Mouse (Mus musculus): ENCODE results near the gene Dgki.
A peak's percentile ranks its signal among the peaks of the same experiment; 100 is the strongest.

Dgki gene

GRCm38 (mm10) chr6:37064214-37064830, 235.7 kb downstream of the Dgki start:
- DNase-seq (ENCODE audit: low read depth, low spot score) = no peak

- no peak for DNase-seq (ENCODE audit: low read depth, low spot score)
Measured at GRCm38 (mm10) chr6:37063266-37063665, 236.7 kb downstream of the Dgki start.

GRCm38 (mm10) chr6:37060114-37060513, 239.9 kb downstream of the Dgki start:
- DNase-seq (ENCODE audit: low read depth, low spot score) = no peak

GRCm38 (mm10) chr6:37057957-37058356, 242.0 kb downstream of the Dgki start:
- no peak for DNase-seq (ENCODE audit: low read depth, low spot score)

GRCm38 (mm10) chr6:37057536-37057935, 242.4 kb downstream of the Dgki start:
- DNase-seq (ENCODE audit: low read depth, low spot score) = no peak

GRCm38 (mm10) chr6:37055634-37056033, 244.3 kb downstream of the Dgki start:
- DNase-seq (ENCODE audit: low read depth, low spot score) = no peak

- DNase-seq (ENCODE audit: low read depth, low spot score) = peak; percentile 7
Measured at GRCm38 (mm10) chr6:37055128-37055527, 244.9 kb downstream of the Dgki start.

GRCm38 (mm10) chr6:37054435-37055020, 245.5 kb downstream of the Dgki start:
- DNase-seq (ENCODE audit: low read depth, low spot score) = peak; percentile 53

- no peak for DNase-seq (ENCODE audit: low read depth, low spot score)
Measured at GRCm38 (mm10) chr6:37053411-37053810, 246.6 kb downstream of the Dgki start.

- no peak for DNase-seq (ENCODE audit: low read depth, low spot score)
Measured at GRCm38 (mm10) chr6:37051652-37052051, 248.3 kb downstream of the Dgki start.

- DNase-seq (ENCODE audit: low read depth, low spot score) = no peak
Measured at GRCm38 (mm10) chr6:37051150-37051549, 248.8 kb downstream of the Dgki start.

GRCm38 (mm10) chr6:37047611-37048129, 252.3 kb downstream of the Dgki start:
- no peak for DNase-seq (ENCODE audit: low read depth, low spot score)

- DNase-seq (ENCODE audit: low read depth, low spot score) = peak; percentile 30
Measured at GRCm38 (mm10) chr6:37046152-37046788, 253.7 kb downstream of the Dgki start.

GRCm38 (mm10) chr6:37044796-37045195, 255.2 kb downstream of the Dgki start:
- no peak for DNase-seq (ENCODE audit: low read depth, low spot score)

- DNase-seq (ENCODE audit: low read depth, low spot score) = no peak
Measured at GRCm38 (mm10) chr6:37038444-37038843, 261.5 kb downstream of the Dgki start.

- peak; percentile 36 for DNase-seq (ENCODE audit: low read depth, low spot score)
Measured at GRCm38 (mm10) chr6:37037115-37037908, 262.7 kb downstream of the Dgki start.

GRCm38 (mm10) chr6:37035681-37036080, 264.3 kb downstream of the Dgki start:
- DNase-seq (ENCODE audit: low read depth, low spot score) = no peak

- no peak for DNase-seq (ENCODE audit: low read depth, low spot score)
Measured at GRCm38 (mm10) chr6:37030986-37031385, 269.0 kb downstream of the Dgki start.

GRCm38 (mm10) chr6:37030402-37030801, 269.6 kb downstream of the Dgki start:
- no peak for DNase-seq (ENCODE audit: low read depth, low spot score)

GRCm38 (mm10) chr6:37028841-37029240, 271.1 kb downstream of the Dgki start:
- no peak for DNase-seq (ENCODE audit: low read depth, low spot score)

- DNase-seq (ENCODE audit: low read depth, low spot score) = no peak
Measured at GRCm38 (mm10) chr6:37028300-37028699, 271.7 kb downstream of the Dgki start.

All from CD4-positive, CD25-positive, alpha-beta regulatory T cell, adult 2 months (primary cell).